ENCODE assay signal across 23 mouse cellular contexts in the genomic region with DNA sequence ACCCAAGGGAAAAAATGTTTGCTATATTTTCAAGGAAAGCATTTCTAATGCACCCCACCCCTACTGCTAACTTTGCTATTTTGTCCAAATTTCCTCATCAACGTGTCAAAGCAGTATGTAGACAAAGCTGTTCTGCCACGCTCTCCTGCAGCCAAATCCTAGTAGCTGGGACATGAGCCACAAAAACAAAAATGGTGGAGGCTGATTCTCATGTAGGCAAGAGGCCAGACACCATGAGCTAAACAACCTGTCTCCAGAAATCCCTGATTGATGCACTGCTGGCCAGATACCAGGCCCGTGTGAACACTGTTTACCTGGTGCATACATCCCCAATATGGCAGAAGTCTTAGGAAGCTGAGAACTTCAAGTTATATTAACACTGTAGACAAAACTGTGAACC.
DNase-seq lines count a peak whose midpoint lies in the region; ATAC-seq and TF ChIP-seq lines count a peak whose summit lies in the region.
"Had no signal": no experiment of that assay in that cellular context is flagged by ENCODE, and none has a peak within 500 bp of the region (broad histone marks: within the 10 kb centered on the region; RNA-seq: fewer than 3 reads in every experiment).

No protein-coding gene starts in this region.

- 72% methylated on average over 3 of the region's 3 CpGs for WGBS in embryonic facial prominence, embryonic 14.5 days
- WGBS in embryonic facial prominence, embryonic 10.5 days = 87% methylated on average over 3 of the region's 3 CpGs
- WGBS in forebrain, postnatal 0 days = 54% methylated on average over 3 of the region's 3 CpGs
- WGBS in cerebellum, adult 2 months = 23% methylated on average over 3 of the region's 3 CpGs

- H3K36me3 ChIP-seq in embryonic facial prominence, embryonic 14.5 days (ENCODE audit: control insufficient read depth, insufficient read depth, low read length) = no peaks in the 10 kb centered on the region
- H3K36me3 ChIP-seq in embryonic facial prominence, embryonic 10.5 days (replicated peaks) = no peaks in the 10 kb centered on the region
- no peaks in the 10 kb centered on the region for H3K36me3 ChIP-seq in forebrain, postnatal 0 days (ENCODE audit: insufficient read depth)
- H3K36me3 ChIP-seq: G1E; heart, embryonic 13.5 days; hindbrain, embryonic 13.5 days; intestine, embryonic 15.5 days; limb, embryonic 15.5 days; liver, embryonic 15.5 days; neural tube, embryonic 13.5 days had no signal

- TF ChIP-seq POLR2A in cerebellum, adult 2 months (IDR thresholded peaks at IDR 0.05; ENCODE audit: borderline replicate concordance, insufficient read depth, low read length) = no peak

- no peak overlapping the region for H3K9ac ChIP-seq in embryonic facial prominence, embryonic 14.5 days (ENCODE audit: low read depth, low read length)
- H3K9ac ChIP-seq in forebrain, postnatal 0 days = no peak overlapping the region
- H3K9ac ChIP-seq: heart, embryonic 13.5 days; hindbrain, embryonic 13.5 days; intestine, embryonic 15.5 days; limb, embryonic 15.5 days; liver, embryonic 15.5 days; neural tube, embryonic 13.5 days had no signal

- no peak for TF ChIP-seq CTCF in layer of hippocampus, adult 2 months (conservative IDR thresholded peaks at IDR 0.05)
- TF ChIP-seq CTCF in forebrain, postnatal 0 days (IDR thresholded peaks at IDR 0.05; ENCODE audit: low read depth) = no peak
- no peak for TF ChIP-seq CTCF in cerebellum, adult 2 months (IDR thresholded peaks at IDR 0.05; ENCODE audit: borderline replicate concordance, insufficient read depth, low read depth, low read length)

- H3K9me3 ChIP-seq in embryonic facial prominence, embryonic 14.5 days (ENCODE audit: control insufficient read depth, low read length) = no peaks in the 10 kb centered on the region
- H3K9me3 ChIP-seq in embryonic facial prominence, embryonic 10.5 days = no peaks in the 10 kb centered on the region
- H3K9me3 ChIP-seq in forebrain, postnatal 0 days (ENCODE audit: low read length) = no peaks in the 10 kb centered on the region
- H3K9me3 ChIP-seq: G1E; heart, embryonic 13.5 days; hindbrain, embryonic 13.5 days; intestine, embryonic 15.5 days; limb, embryonic 15.5 days; liver, embryonic 15.5 days; neural tube, embryonic 13.5 days had no signal

- no peaks in the 10 kb centered on the region for H3K27me3 ChIP-seq in embryonic facial prominence, embryonic 14.5 days (replicated peaks; ENCODE audit: control insufficient read depth, insufficient read depth, low read length)
- H3K27me3 ChIP-seq in embryonic facial prominence, embryonic 10.5 days (replicated peaks; ENCODE audit: low read depth, poor library complexity, severe bottlenecking) = no peaks in the 10 kb centered on the region
- no peaks in the 10 kb centered on the region for H3K27me3 ChIP-seq in forebrain, postnatal 0 days (ENCODE audit: insufficient read depth, low read length)
- H3K27me3 ChIP-seq in cerebellum, adult 2 months (ENCODE audit: control insufficient read depth, insufficient read depth, low read length) = no peaks in the 10 kb centered on the region
- H3K27me3 ChIP-seq: heart, embryonic 13.5 days; hindbrain, embryonic 13.5 days; intestine, embryonic 15.5 days; limb, embryonic 15.5 days; liver, embryonic 15.5 days; megakaryocyte, embryonic 14.5 days; neural tube, embryonic 13.5 days had no signal

- H3K4me1 ChIP-seq in embryonic facial prominence, embryonic 14.5 days (ENCODE audit: control insufficient read depth, insufficient read depth, low read length) = no peaks in the 10 kb centered on the region
- H3K4me1 ChIP-seq in embryonic facial prominence, embryonic 10.5 days = no peaks in the 10 kb centered on the region
- no peaks in the 10 kb centered on the region for H3K4me1 ChIP-seq in forebrain, postnatal 0 days (ENCODE audit: insufficient read depth)
- H3K4me1 ChIP-seq in cerebellum, adult 2 months (ENCODE audit: control insufficient read depth, insufficient read depth, low read length) = no peaks in the 10 kb centered on the region
- H3K4me1 ChIP-seq: heart, embryonic 13.5 days; hindbrain, embryonic 13.5 days; intestine, embryonic 15.5 days; limb, embryonic 15.5 days; liver, embryonic 15.5 days; megakaryocyte, embryonic 14.5 days; neural tube, embryonic 13.5 days had no signal

- no peak overlapping the region for H3K4me2 ChIP-seq in embryonic facial prominence, embryonic 14.5 days (ENCODE audit: low read depth, low read length)
- H3K4me2 ChIP-seq in forebrain, postnatal 0 days (ENCODE audit: low read depth) = no peak overlapping the region
- H3K4me2 ChIP-seq: heart, embryonic 13.5 days; hindbrain, embryonic 13.5 days; intestine, embryonic 15.5 days; limb, embryonic 15.5 days; liver, embryonic 15.5 days; neural tube, embryonic 13.5 days had no signal

- ATAC-seq in embryonic facial prominence, embryonic 14.5 days (ENCODE audit: low read depth) = no peak
- peak; percentile 58; the same call in 1 of the 2 replicates for ATAC-seq in forebrain, postnatal 0 days
- ATAC-seq: intestine, embryonic 15.5 days had no signal

- no peak overlapping the region for H3K4me3 ChIP-seq in embryonic facial prominence, embryonic 14.5 days (ENCODE audit: low read depth, low read length)
- no peak overlapping the region for H3K4me3 ChIP-seq in embryonic facial prominence, embryonic 10.5 days
- no peak overlapping the region for H3K4me3 ChIP-seq in layer of hippocampus, adult 2 months
- H3K4me3 ChIP-seq in forebrain, postnatal 0 days (ENCODE audit: low read depth, low read length) = no peak overlapping the region
- no peak overlapping the region for H3K4me3 ChIP-seq in cerebellum, adult 2 months (replicated peaks; ENCODE audit: insufficient read depth, low read depth, low read length)
- H3K4me3 ChIP-seq: heart, embryonic 13.5 days; hindbrain, embryonic 13.5 days; intestine, embryonic 15.5 days; limb, embryonic 15.5 days; liver, embryonic 15.5 days; megakaryocyte, embryonic 14.5 days; neural tube, embryonic 13.5 days had no signal

- no peak overlapping the region for H3K27ac ChIP-seq in embryonic facial prominence, embryonic 14.5 days (replicated peaks; ENCODE audit: low read depth, low read length)
- H3K27ac ChIP-seq in embryonic facial prominence, embryonic 10.5 days (replicated peaks) = no peak overlapping the region
- no peak overlapping the region for H3K27ac ChIP-seq in layer of hippocampus, adult 2 months
- H3K27ac ChIP-seq in forebrain, postnatal 0 days (ENCODE audit: low read depth, low read length) = no peak overlapping the region
- H3K27ac ChIP-seq in cerebellum, adult 2 months (ENCODE audit: insufficient read depth, low read length) = no peak overlapping the region
- H3K27ac ChIP-seq: heart, embryonic 13.5 days; hindbrain, embryonic 13.5 days; intestine, embryonic 15.5 days; limb, embryonic 15.5 days; liver, embryonic 15.5 days; neural tube, embryonic 13.5 days had no signal

- DNase-seq in embryonic facial prominence, embryonic 14.5 days (ENCODE audit: low spot score) = peak; percentile 4
- no peak for DNase-seq in embryonic facial prominence, embryonic 10.5 days (ENCODE audit: low spot score)
- peak; percentile 4 for DNase-seq in layer of hippocampus, adult 11-12 months (ENCODE audit: low spot score)
- no peak for DNase-seq in layer of hippocampus, adult 2 months (ENCODE audit: low spot score in 2 of 2)
- DNase-seq in MN1 (ENCODE audit: low spot score) = peak; percentile 2
- DNase-seq in forebrain, postnatal 0 days = peak; percentile 67
- no peak for DNase-seq in cerebellum, adult 2 months
- DNase-seq in ovary, postnatal 10 days (ENCODE audit: low spot score) = no peak
- DNase-seq: adrenal gland, postnatal 25 days; cerebellum, postnatal 25 days; heart, adult 11 months; kidney, adult 9 months; lung, postnatal 14 days; midbrain, embryonic 14.5 days; spleen, adult 18-20 months had no signal

Comparison
In these comparisons a context has a peak if more than half of its experiments do, and no peak if none do; other contexts are left out.
1. DNase-seq: peak in embryonic facial prominence, embryonic 14.5 days (single experiment), layer of hippocampus, adult 11-12 months (single experiment), MN1 (single experiment) and forebrain, postnatal 0 days (single experiment); none in embryonic facial prominence, embryonic 10.5 days (single experiment), layer of hippocampus, adult 2 months (0 of 2), cerebellum, adult 2 months (0 of 2) and ovary, postnatal 10 days (single experiment).